Mouse (Mus musculus) frontal cortex, adult 2 months (tissue): Measurements from ENCODE around the gene Unc13a. TPM values are rescaled to one million over a fixed set of nuclear protein-coding genes. Genes with fewer than 3 reads are reported as not detected.
A peak's percentile ranks its signal among the peaks of the same experiment; 100 is the strongest.
"Not testable (repeated sequence)": the region's sequence is repeated elsewhere in the genome, so short reads cannot be mapped to it uniquely, and the experiment has no call there.

Source experiments
- DNase-seq, 2 experiments: peaks; one replicate each; pipeline ENCODE4 v3.0.0; 2022; ENCODE audit warnings: low spot score in 1 of 2; ENCODE audit errors: extremely low spot score in 1 of 2
- polyA plus RNA-seq: library from polyadenylated mRNA; depleted of rRNA; stranded (reverse); fragments of >200 nt; gene quantifications from 2 replicates; pipeline ENCODE4 v1.2.3, GENCODE M21; 2012; rRNA removed

Unc13a gene
- polyA plus RNA-seq: 172 and 176 TPM in 2 replicates

GRCm38 (mm10) chr8:71671549-71671965 lies at the start of gene Unc13a:
Unc13a (minus strand) TSS chr8:71671757.
- DNase-seq: peak; percentile 77 to 94

GRCm38 (mm10) chr8:71719928-71720457 lies 48.4 kb upstream of the Unc13a start:
- DNase-seq: peak; percentile 73 to 79

GRCm38 (mm10) chr8:71719218-71719617 lies 47.7 kb upstream of the Unc13a start:
- DNase-seq: peak in 1 of 2 experiments; percentile 62

GRCm38 (mm10) chr8:71718252-71718651 lies 46.7 kb upstream of the Unc13a start:
- DNase-seq: no peak

GRCm38 (mm10) chr8:71717096-71717495 lies 45.5 kb upstream of the Unc13a start:
- DNase-seq: no peak

GRCm38 (mm10) chr8:71716561-71717053 lies 45.0 kb upstream of the Unc13a start:
- no peak for DNase-seq

- no peak for DNase-seq
These were observed 44.0 kb upstream of the Unc13a start for GRCm38 (mm10) chr8:71715531-71715930.

GRCm38 (mm10) chr8:71711574-71711973 lies 40.0 kb upstream of the Unc13a start:
- DNase-seq: peak in 1 of 2 experiments; percentile 57

GRCm38 (mm10) chr8:71709800-71710446 lies 38.4 kb upstream of the Unc13a start:
- DNase-seq: peak; percentile 80 to 94

- peak in 1 of 2 experiments; percentile 67 for DNase-seq
These were observed 37.7 kb upstream of the Unc13a start for GRCm38 (mm10) chr8:71709134-71709799.

GRCm38 (mm10) chr8:71707874-71708273 lies 36.3 kb upstream of the Unc13a start:
- DNase-seq: peak in 1 of 2 experiments; percentile 79

- DNase-seq: not testable (repeated sequence)
These were observed 31.8 kb upstream of the Unc13a start for GRCm38 (mm10) chr8:71703400-71703799.

- DNase-seq: no peak
These were observed 31.4 kb upstream of the Unc13a start for GRCm38 (mm10) chr8:71702923-71703322.

GRCm38 (mm10) chr8:71702087-71702432 lies 30.5 kb upstream of the Unc13a start:
- no peak for DNase-seq

- no peak for DNase-seq
These were observed 30.0 kb upstream of the Unc13a start, which contains the start of gene B3gnt3 for GRCm38 (mm10) chr8:71701414-71702086. B3gnt3 (minus strand) TSS chr8:71701789.

GRCm38 (mm10) chr8:71700493-71701269 lies 29.1 kb upstream of the Unc13a start:
- no peak for DNase-seq

GRCm38 (mm10) chr8:71695456-71695855 lies 23.9 kb upstream of the Unc13a start:
- DNase-seq: not testable (repeated sequence)

GRCm38 (mm10) chr8:71693166-71694041 lies 21.8 kb upstream of the Unc13a start:
- DNase-seq: no peak

GRCm38 (mm10) chr8:71692509-71692908 lies 21.0 kb upstream of the Unc13a start:
- no peak for DNase-seq
